Mouse (Mus musculus) heart, postnatal 0 days (tissue): ENCODE measurements around the gene Gns.

Source experiments
- CTCF ChIP-seq: IDR thresholded peaks from 2 replicates; pipeline ENCODE4 v1.5.1; 2016; ENCODE audit warnings: antibody characterized with exemption, control low read depth, low read depth
- EP300 ChIP-seq: IDR thresholded peaks from 2 replicates; pipeline ENCODE4 v1.6.1; 2016; ENCODE audit warnings: antibody characterized with exemption, low read depth

GRCm38 (mm10) chr10:121379387-121379786 lies 14.5 kb downstream of the Gns start:
- TF ChIP-seq CTCF (no peak), EP300 (no peak)
